Mouse (Mus musculus) urinary bladder, postnatal 25 days (tissue): Measurements from ENCODE around the gene Stk32c.

ENCODE experiments used
- DNase-seq: peaks from one replicate; pipeline ENCODE4 v3.0.0; 2022; ENCODE audit warnings: low spot score

The Stk32c gene

DNA sequence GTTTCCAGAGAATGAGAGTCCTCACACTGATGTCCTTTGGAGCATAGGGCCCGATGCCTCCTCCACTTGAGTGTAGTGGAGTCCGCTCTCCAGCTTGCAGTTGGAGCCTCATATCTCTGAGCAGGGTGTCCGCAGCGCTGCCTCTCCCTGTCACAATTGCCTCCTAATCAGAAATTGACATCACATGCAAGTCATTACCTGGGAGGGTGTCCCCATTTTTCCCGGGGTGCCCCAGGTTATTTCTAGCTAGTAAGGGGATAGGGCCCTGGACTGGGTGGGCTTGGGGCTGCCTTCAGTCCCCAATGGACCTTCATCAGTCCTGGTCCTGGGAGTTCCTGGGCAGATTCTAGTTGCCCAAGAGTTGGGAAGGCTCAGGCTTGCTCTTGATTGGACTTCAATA is 120.4 kb downstream of the Stk32c start:
- no peak for DNase-seq

GRCm38 (mm10) chr7:139091681-139092080 is 121.4 kb downstream of the Stk32c start:
- no peak for DNase-seq

GRCm38 (mm10) chr7:139089892-139090874 is 122.9 kb downstream of the Stk32c start:
- DNase-seq = no peak

DNA sequence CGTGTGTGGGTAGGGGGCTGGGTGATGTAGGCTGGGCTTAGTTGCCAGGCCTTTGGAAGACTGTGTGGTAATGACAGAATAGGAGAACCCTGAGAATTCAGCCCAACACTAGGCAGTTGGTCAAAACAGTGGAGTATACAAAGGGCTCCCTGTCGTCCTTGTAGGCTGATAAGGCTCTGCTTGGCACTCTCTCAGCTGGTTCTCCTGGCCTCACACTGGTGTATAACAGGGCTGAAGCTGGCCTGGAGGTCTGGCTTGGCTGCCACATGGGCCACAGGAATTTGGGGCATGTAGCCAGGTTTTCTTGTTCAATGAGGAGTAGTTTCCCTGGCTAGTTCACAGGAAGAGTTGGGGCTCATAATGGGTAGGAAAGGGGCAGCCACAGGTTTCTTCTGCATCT is 125.3 kb downstream of the Stk32c start:
- DNase-seq = no peak

GRCm38 (mm10) chr7:139086195-139087158 is 126.6 kb downstream of the Stk32c start:
- peak; percentile 5 for DNase-seq

DNA sequence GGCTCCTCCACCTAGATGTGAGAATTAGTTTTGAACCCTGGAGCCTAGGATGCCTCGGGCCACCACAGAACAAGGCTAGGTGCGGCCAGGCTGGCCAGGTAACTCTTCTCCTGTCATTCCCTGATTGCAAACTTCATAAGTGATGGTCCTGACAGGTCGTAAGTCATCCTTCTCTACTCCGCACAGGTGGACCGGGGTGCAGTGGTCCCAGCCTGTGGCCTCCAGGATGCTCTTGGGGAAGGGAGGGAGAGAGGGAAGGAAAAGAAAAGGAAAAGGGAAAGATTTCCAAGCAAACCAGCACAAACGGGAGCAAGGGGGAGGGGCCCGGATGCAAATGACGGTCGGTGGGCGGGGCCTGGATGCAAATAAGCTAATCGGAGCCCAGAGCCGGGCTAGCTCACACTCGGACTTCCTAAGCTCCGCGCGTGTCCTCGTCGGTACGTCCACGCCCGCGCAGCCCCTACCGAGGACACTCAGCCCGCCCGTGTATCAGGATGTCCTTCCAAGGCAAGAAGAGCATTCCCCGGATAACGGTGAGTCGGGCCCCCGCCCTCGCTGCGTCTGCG is 127.4 kb downstream of the Stk32c start, which contains the start of gene Dpysl4:
TSS of gene Dpysl4 (plus strand) at position 373 of the 566 bp plus-strand sequence.
- DNase-seq = peak; percentile 40

DNA sequence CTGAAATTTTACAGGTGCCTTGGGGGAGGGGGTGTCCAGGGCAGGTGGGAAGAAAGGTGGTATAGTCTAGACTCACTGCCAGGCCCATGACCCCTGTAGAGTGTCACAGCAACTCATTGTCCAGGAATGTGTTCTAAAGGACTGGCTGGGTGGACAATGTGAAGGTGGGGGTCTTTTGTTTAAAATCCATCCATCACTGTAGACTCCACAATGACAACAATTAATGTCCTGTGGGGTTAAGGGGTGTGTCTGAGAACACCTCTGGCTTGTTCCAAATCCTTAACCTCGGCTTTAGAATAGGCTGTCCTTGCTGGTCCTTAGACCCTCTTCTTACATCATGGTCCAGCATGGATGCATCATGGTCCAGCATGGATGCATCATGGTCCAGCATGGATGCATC is 128.8 kb downstream of the Stk32c start:
- DNase-seq = no peak

GRCm38 (mm10) chr7:139082281-139082680 is 130.8 kb downstream of the Stk32c start:
- no peak for DNase-seq

DNA sequence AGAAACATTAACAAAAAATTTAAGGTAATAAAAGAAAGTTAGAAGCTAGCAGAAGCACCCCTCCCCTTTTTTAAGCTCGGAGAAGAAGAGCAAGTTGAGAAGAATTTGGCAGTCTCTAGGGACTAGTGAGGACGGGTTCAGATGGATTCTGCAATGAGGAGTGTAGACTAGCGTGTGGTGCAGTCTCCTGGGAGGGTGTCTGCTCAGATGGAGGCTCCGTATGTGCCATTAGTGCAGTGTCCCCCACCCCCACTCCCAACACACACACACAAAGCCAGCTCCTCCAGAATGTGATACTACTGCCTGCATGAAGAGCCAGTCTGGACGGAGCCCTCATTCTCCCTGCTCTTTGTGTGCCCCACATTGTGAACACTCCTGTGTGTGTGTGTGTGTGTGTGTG is 131.9 kb downstream of the Stk32c start:
- no peak for DNase-seq

- DNase-seq = no peak
These were observed 132.4 kb downstream of the Stk32c start for GRCm38 (mm10) chr7:139080714-139081113.

- no peak for DNase-seq
These were observed 134.0 kb downstream of the Stk32c start for GRCm38 (mm10) chr7:139079141-139079540.

DNA sequence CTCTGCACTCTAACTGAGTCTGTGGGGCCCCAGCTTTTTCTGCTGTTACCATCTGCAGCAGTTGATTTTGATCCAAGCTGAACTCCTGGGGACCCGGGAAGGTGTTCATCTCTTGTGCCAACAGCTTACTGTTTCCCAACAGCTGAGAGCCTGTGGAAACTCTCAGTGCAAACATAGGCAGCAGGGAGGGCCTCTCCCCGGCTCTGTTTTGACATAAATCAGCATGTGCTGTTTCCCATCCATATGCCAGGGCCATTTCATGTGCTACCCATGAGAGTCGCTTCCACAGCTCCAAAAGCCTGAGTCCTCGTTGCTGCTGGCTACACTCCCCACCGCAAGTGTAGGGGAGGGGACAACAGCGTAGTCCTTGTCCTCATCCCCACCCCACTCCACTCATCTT is 134.9 kb downstream of the Stk32c start:
- DNase-seq = no peak

- DNase-seq = no peak
These were observed 135.8 kb downstream of the Stk32c start for GRCm38 (mm10) chr7:139077283-139077682.

- no peak for DNase-seq
These were observed 137.9 kb downstream of the Stk32c start for GRCm38 (mm10) chr7:139075054-139075794.

- no peak for DNase-seq
These were observed 138.9 kb downstream of the Stk32c start for GRCm38 (mm10) chr7:139074189-139074588.

- peak; percentile 55 for DNase-seq
These were observed 144.9 kb downstream of the Stk32c start for GRCm38 (mm10) chr7:139068182-139068623.

- no peak for DNase-seq
These were observed 149.7 kb downstream of the Stk32c start for GRCm38 (mm10) chr7:139063406-139063805.
